11 mouse cellular contexts compared by ENCODE assay signal in the genomic region with DNA sequence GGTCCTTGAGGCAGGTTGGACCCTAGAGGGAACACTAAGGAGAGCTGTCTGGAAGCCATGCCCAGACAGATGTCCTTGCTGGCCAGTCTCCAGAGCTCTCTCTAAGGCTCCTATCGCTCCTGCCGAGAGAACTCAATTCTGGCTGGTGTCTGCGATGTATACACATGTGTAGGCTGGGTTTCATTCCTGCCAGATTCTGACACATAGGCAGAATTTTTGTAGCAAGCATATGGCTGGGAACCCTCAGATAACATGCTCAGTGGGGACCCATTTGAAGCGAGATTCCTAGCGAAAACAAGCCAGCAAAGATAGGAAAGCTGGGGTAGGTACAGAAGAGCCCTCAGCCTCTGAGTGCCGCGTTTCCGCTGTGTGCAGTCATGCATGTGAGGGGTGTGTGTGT.
DNase-seq lines count a peak whose midpoint lies in the region; ATAC-seq and TF ChIP-seq lines count a peak whose summit lies in the region.
"Had no signal": no experiment of that assay in that cellular context is flagged by ENCODE, and none has a peak within 500 bp of the region (broad histone marks: within the 10 kb centered on the region; RNA-seq: fewer than 3 reads in every experiment).

No protein-coding gene starts in this region.

- peak overlapping the region; percentile 28; the same call in 1 of the 2 replicates for H3K27ac ChIP-seq in neural tube, embryonic 13.5 days (replicated peaks)
- no peak overlapping the region for H3K27ac ChIP-seq in layer of hippocampus, adult 2 months
- H3K27ac ChIP-seq in intestine, postnatal 0 days (ENCODE audit: low read depth, low read length): no peak overlapping the region
- H3K27ac ChIP-seq: neural tube, embryonic 12.5 days had no signal

- peak; percentile 36; the same call in 1 of the 2 replicates for ATAC-seq in neural tube, embryonic 13.5 days (ENCODE audit: low read depth)
- no peak for ATAC-seq in intestine, postnatal 0 days
- no peak for ATAC-seq in erythroblast, adult 5-6 weeks (replicated peaks; ENCODE audit: low FRiP score, poor library complexity, severe bottlenecking)

- no peak overlapping the region for H3K9ac ChIP-seq in neural tube, embryonic 13.5 days
- H3K9ac ChIP-seq in intestine, postnatal 0 days (ENCODE audit: low read depth, low read length): no peak overlapping the region
- H3K9ac ChIP-seq: neural tube, embryonic 12.5 days had no signal

- H3K36me3 ChIP-seq in neural tube, embryonic 13.5 days: no peaks in the 10 kb centered on the region
- no peaks in the 10 kb centered on the region for H3K36me3 ChIP-seq in intestine, postnatal 0 days (ENCODE audit: control insufficient read depth, insufficient read depth)
- H3K36me3 ChIP-seq: neural tube, embryonic 12.5 days had no signal

- DNase-seq in neural tube, embryonic 10.5 days (ENCODE audit: extremely low spot score, low spot score): no peak
- peak; percentile 14 to 67 for DNase-seq in layer of hippocampus, adult 2 months (ENCODE audit: low spot score in 2 of 2)
- DNase-seq in left cerebral cortex, postnatal 25 days (ENCODE audit: low spot score in 2 of 2): peak; percentile 76 to 97
- DNase-seq in urinary bladder, adult 2 months (ENCODE audit: low spot score): no peak
- DNase-seq: cerebellum, adult 9-11 months; kidney, adult 11 months; thymus, adult 18-20 months had no signal

- H3K9me3 ChIP-seq in neural tube, embryonic 13.5 days: no peaks in the 10 kb centered on the region
- no peaks in the 10 kb centered on the region for H3K9me3 ChIP-seq in intestine, postnatal 0 days (ENCODE audit: control insufficient read depth)
- H3K9me3 ChIP-seq: neural tube, embryonic 12.5 days had no signal

- WGBS in neural tube, embryonic 13.5 days: 70% methylated on average over 8 of the region's 8 CpGs
- WGBS in intestine, postnatal 0 days: 77% methylated on average over 8 of the region's 8 CpGs

- H3K4me1 ChIP-seq in neural tube, embryonic 13.5 days (replicated peaks): peaks cover 23% of the 10 kb centered on the region
- H3K4me1 ChIP-seq in intestine, postnatal 0 days (replicated peaks; ENCODE audit: control insufficient read depth, insufficient read depth, low read length): no peaks in the 10 kb centered on the region
- H3K4me1 ChIP-seq: neural tube, embryonic 12.5 days had no signal

- intact Hi-C loops in left cerebral cortex, postnatal 25 days (cut with DNase I): loop anchor here (1.0 to 2.0 kb wide), 2 partner anchors 58 to 107 kb away; no protein-coding TSS in a partner anchor

- H3K4me2 ChIP-seq in neural tube, embryonic 13.5 days: no peak overlapping the region
- no peak overlapping the region for H3K4me2 ChIP-seq in intestine, postnatal 0 days (replicated peaks; ENCODE audit: low read depth)
- H3K4me2 ChIP-seq: neural tube, embryonic 12.5 days had no signal

- H3K27me3 ChIP-seq in neural tube, embryonic 13.5 days: no peaks in the 10 kb centered on the region
- H3K27me3 ChIP-seq in intestine, postnatal 0 days (replicated peaks; ENCODE audit: control insufficient read depth, insufficient read depth, low read length): no peaks in the 10 kb centered on the region
- H3K27me3 ChIP-seq: neural tube, embryonic 12.5 days had no signal

- H3K4me3 ChIP-seq in neural tube, embryonic 13.5 days: no peak overlapping the region
- no peak overlapping the region for H3K4me3 ChIP-seq in layer of hippocampus, adult 2 months
- no peak overlapping the region for H3K4me3 ChIP-seq in intestine, postnatal 0 days (ENCODE audit: low read depth, low read length)
- H3K4me3 ChIP-seq: neural tube, embryonic 12.5 days had no signal

- no peak for TF ChIP-seq CTCF in layer of hippocampus, adult 2 months (conservative IDR thresholded peaks at IDR 0.05)
- TF ChIP-seq CTCF in intestine, postnatal 0 days (IDR thresholded peaks at IDR 0.05; ENCODE audit: low read depth): no peak

Comparison
In these comparisons a context has a peak if more than half of its experiments do, and no peak if none do; other contexts are left out.
1. DNase-seq: peak in layer of hippocampus, adult 2 months (2 of 2) and left cerebral cortex, postnatal 25 days (2 of 2); none in neural tube, embryonic 10.5 days (single experiment) and urinary bladder, adult 2 months (single experiment).